Mouse (Mus musculus) thymus, adult 2 months (tissue): ENCODE data around the gene Pgpep1l.

Experiments
- CTCF ChIP-seq: fragments of 200-500 bp; IDR thresholded peaks from 2 replicates; pipeline ENCODE4 v1.5.1; 2012; ENCODE audit warnings: mild to moderate bottlenecking, control low read depth, low read length, moderate library complexity, borderline replicate concordance; ENCODE audit not compliant: control insufficient read depth, poor library complexity, insufficient read depth; ENCODE audit errors: extremely low read depth
- POLR2A ChIP-seq: fragments of 200-500 bp; IDR thresholded peaks from 2 replicates; pipeline ENCODE4 v1.6.1; 2012; ENCODE audit warnings: mild to moderate bottlenecking, low read length, control low read depth, moderate library complexity; ENCODE audit not compliant: control insufficient read depth, poor library complexity, insufficient read depth; ENCODE audit errors: extremely low read depth

- TF ChIP-seq CTCF: no peak
- TF ChIP-seq POLR2A: no peak
These were observed 36.4 kb downstream of the Pgpep1l start for GRCm38 (mm10) chr7:68227621-68228020.
